Mouse (Mus musculus): ENCODE measurements around the gene Khsrp. TPM values are rescaled to one million over a fixed set of nuclear protein-coding genes. Genes with fewer than 3 reads are reported as not detected.
A peak's percentile ranks its signal among the peaks of the same experiment; 100 is the strongest.

The Khsrp gene
- total RNA-seq (2014; rRNA removed) = 7.6 and 15.6 TPM in 2 replicates
- polyA plus RNA-seq (2012; rRNA removed) = 30.3 and 38.9 TPM in 2 replicates

GRCm38 (mm10) chr17:57030931-57031660, at the start of gene Khsrp:
Gene Khsrp (minus strand): TSS chr17:57031522.
- DNase-seq (ENCODE audit: extremely low read depth, low read depth, low spot score) = no peak
- peaks cover 8% of the 10 kb centered on the region for H3K79me2 ChIP-seq (ENCODE audit: control insufficient read depth, insufficient read depth, low read length)
- H3K27me3 ChIP-seq (ENCODE audit: control insufficient read depth, insufficient read depth, low read length) = no peaks in the 10 kb centered on the region
- peaks cover 8% of the 10 kb centered on the region for H3K36me3 ChIP-seq (ENCODE audit: control insufficient read depth, insufficient read depth, low read length)
- peak within 1 kb of the TSS; percentile 79 for H3K27ac ChIP-seq (replicated peaks; ENCODE audit: insufficient read depth, low read depth, low read length)
- peak within 1 kb of the TSS; percentile 74 for H3K4me3 ChIP-seq (ENCODE audit: insufficient read depth, low read depth, low read length)
- peaks cover 8% of the 10 kb centered on the region; the same call in 1 of the 2 replicates for H3K4me1 ChIP-seq (ENCODE audit: control insufficient read depth, insufficient read depth, low read length)
- TF ChIP-seq POLR2A (IDR thresholded peaks at IDR 0.05; ENCODE audit: extremely low read depth, insufficient read depth, low read length) = peak; percentile 66; the same call in 1 of the 2 replicates
- TF ChIP-seq CTCF (IDR thresholded peaks at IDR 0.05; ENCODE audit: low read depth, low read length) = no peak
- peak within 1 kb of the TSS; percentile 89 for H3K9ac ChIP-seq (ENCODE audit: low read depth, low read length)
- 2% methylated on average over 92 of the region's 99 CpGs for WGBS

- H3K27me3 ChIP-seq (ENCODE audit: control insufficient read depth, insufficient read depth, low read length) = no peaks in the 10 kb centered on the region
- H3K4me3 ChIP-seq (ENCODE audit: insufficient read depth, low read depth, low read length) = no peak overlapping the region
- H3K4me1 ChIP-seq (ENCODE audit: control insufficient read depth, insufficient read depth, low read length) = no peaks in the 10 kb centered on the region
- TF ChIP-seq CTCF (IDR thresholded peaks at IDR 0.05; ENCODE audit: low read depth, low read length) (no peak), POLR2A (IDR thresholded peaks at IDR 0.05; ENCODE audit: extremely low read depth, insufficient read depth, low read length) (no peak)
- H3K9ac ChIP-seq (ENCODE audit: low read depth, low read length) = no peak overlapping the region
- H3K27ac ChIP-seq (replicated peaks; ENCODE audit: insufficient read depth, low read depth, low read length) = no peak overlapping the region
- H3K36me3 ChIP-seq (ENCODE audit: control insufficient read depth, insufficient read depth, low read length) = no peaks in the 10 kb centered on the region
- no peaks in the 10 kb centered on the region for H3K79me2 ChIP-seq (ENCODE audit: control insufficient read depth, insufficient read depth, low read length)
- no peak for DNase-seq (ENCODE audit: extremely low read depth, low read depth, low spot score)
- 89% methylated on average over 3 of the region's 3 CpGs for WGBS
Observed at GRCm38 (mm10) chr17:57079919-57080318, 48.6 kb upstream of the Khsrp start.

- no peak for TF ChIP-seq CTCF (IDR thresholded peaks at IDR 0.05; ENCODE audit: low read depth, low read length)
- TF ChIP-seq POLR2A (IDR thresholded peaks at IDR 0.05; ENCODE audit: extremely low read depth, insufficient read depth, low read length) = 0 out of 2 replicates have a peak, but pooled peaks have one; percentile 30
- Histone ChIP-seq H3K36me3 (ENCODE audit: control insufficient read depth, insufficient read depth, low read length) (no peaks in the 10 kb centered on the region), H3K4me3 (ENCODE audit: insufficient read depth, low read depth, low read length) (peak within 1 kb of the TSS; percentile 54), H3K4me1 (ENCODE audit: control insufficient read depth, insufficient read depth, low read length) (no peaks in the 10 kb centered on the region), H3K79me2 (ENCODE audit: control insufficient read depth, insufficient read depth, low read length) (no peaks in the 10 kb centered on the region), H3K27ac (replicated peaks; ENCODE audit: insufficient read depth, low read depth, low read length) (no peak within 1 kb of the TSS; the same call in 1 of the 2 replicates), H3K9ac (ENCODE audit: low read depth, low read length) (peak within 1 kb of the TSS; percentile 58; the same call in 1 of the 2 replicates), H3K27me3 (ENCODE audit: control insufficient read depth, insufficient read depth, low read length) (no peaks in the 10 kb centered on the region)
- WGBS = 67% methylated on average over 6 of the region's 6 CpGs
- DNase-seq (ENCODE audit: extremely low read depth, low read depth, low spot score) = no peak
Observed at GRCm38 (mm10) chr17:57078336-57078735, 47.0 kb upstream of the Khsrp start, which contains the start of gene Dennd1c. Gene Dennd1c (minus strand): TSS chr17:57078514.

- Histone ChIP-seq H3K27ac (replicated peaks; ENCODE audit: insufficient read depth, low read depth, low read length) (no peak overlapping the region), H3K36me3 (ENCODE audit: control insufficient read depth, insufficient read depth, low read length) (no peaks in the 10 kb centered on the region), H3K79me2 (ENCODE audit: control insufficient read depth, insufficient read depth, low read length) (no peaks in the 10 kb centered on the region), H3K4me1 (ENCODE audit: control insufficient read depth, insufficient read depth, low read length) (no peaks in the 10 kb centered on the region), H3K4me3 (ENCODE audit: insufficient read depth, low read depth, low read length) (no peak overlapping the region), H3K9ac (ENCODE audit: low read depth, low read length) (no peak overlapping the region), H3K27me3 (ENCODE audit: control insufficient read depth, insufficient read depth, low read length) (no peaks in the 10 kb centered on the region)
- TF ChIP-seq CTCF (IDR thresholded peaks at IDR 0.05; ENCODE audit: low read depth, low read length) = no peak
- TF ChIP-seq POLR2A (IDR thresholded peaks at IDR 0.05; ENCODE audit: extremely low read depth, insufficient read depth, low read length) = no peak
- WGBS = 77% methylated on average over 3 of the region's 3 CpGs
- DNase-seq (ENCODE audit: extremely low read depth, low read depth, low spot score) = no peak
Observed at GRCm38 (mm10) chr17:57076916-57077315, 45.6 kb upstream of the Khsrp start.

- no peaks in the 10 kb centered on the region for H3K36me3 ChIP-seq (ENCODE audit: control insufficient read depth, insufficient read depth, low read length)
- DNase-seq (ENCODE audit: extremely low read depth, low read depth, low spot score) = no peak
- WGBS = 12% methylated on average over 11 of the region's 11 CpGs
- H3K27me3 ChIP-seq (ENCODE audit: control insufficient read depth, insufficient read depth, low read length) = no peaks in the 10 kb centered on the region
- H3K9ac ChIP-seq (ENCODE audit: low read depth, low read length) = no peak overlapping the region
- H3K4me1 ChIP-seq (ENCODE audit: control insufficient read depth, insufficient read depth, low read length) = no peaks in the 10 kb centered on the region
- TF ChIP-seq POLR2A (IDR thresholded peaks at IDR 0.05; ENCODE audit: extremely low read depth, insufficient read depth, low read length) (no peak), CTCF (IDR thresholded peaks at IDR 0.05; ENCODE audit: low read depth, low read length) (no peak)
- H3K27ac ChIP-seq (replicated peaks; ENCODE audit: insufficient read depth, low read depth, low read length) = no peak overlapping the region
- H3K79me2 ChIP-seq (ENCODE audit: control insufficient read depth, insufficient read depth, low read length) = no peaks in the 10 kb centered on the region
- H3K4me3 ChIP-seq (ENCODE audit: insufficient read depth, low read depth, low read length) = no peak overlapping the region
Observed at GRCm38 (mm10) chr17:57070699-57071098, 39.4 kb upstream of the Khsrp start.

- no peaks in the 10 kb centered on the region for H3K4me1 ChIP-seq (ENCODE audit: control insufficient read depth, insufficient read depth, low read length)
- no peaks in the 10 kb centered on the region for H3K27me3 ChIP-seq (ENCODE audit: control insufficient read depth, insufficient read depth, low read length)
- H3K9ac ChIP-seq (ENCODE audit: low read depth, low read length) = no peak overlapping the region
- no peak overlapping the region for H3K4me3 ChIP-seq (ENCODE audit: insufficient read depth, low read depth, low read length)
- no peaks in the 10 kb centered on the region for H3K79me2 ChIP-seq (ENCODE audit: control insufficient read depth, insufficient read depth, low read length)
- TF ChIP-seq CTCF (IDR thresholded peaks at IDR 0.05; ENCODE audit: low read depth, low read length) = no peak
- no peak for TF ChIP-seq POLR2A (IDR thresholded peaks at IDR 0.05; ENCODE audit: extremely low read depth, insufficient read depth, low read length)
- no peak overlapping the region for H3K27ac ChIP-seq (replicated peaks; ENCODE audit: insufficient read depth, low read depth, low read length)
- no peaks in the 10 kb centered on the region for H3K36me3 ChIP-seq (ENCODE audit: control insufficient read depth, insufficient read depth, low read length)
- no peak for DNase-seq (ENCODE audit: extremely low read depth, low read depth, low spot score)
- 31% methylated on average over 9 of the region's 9 CpGs for WGBS
Observed at GRCm38 (mm10) chr17:57070272-57070671, 39.0 kb upstream of the Khsrp start.
